Mouse (Mus musculus) left cerebral cortex, adult 9 months (tissue): ENCODE results near the gene Hist1h3i.
"Not testable (repeated sequence)": the region's sequence is repeated elsewhere in the genome, so short reads cannot be mapped to it uniquely, and the experiment has no call there.

ENCODE experiments used
- DNase-seq, 2 experiments: peaks; one replicate each; pipeline ENCODE4 v3.0.0; 2022; ENCODE audit warnings: low spot score in 2 of 2

The Hist1h3i gene

DNA sequence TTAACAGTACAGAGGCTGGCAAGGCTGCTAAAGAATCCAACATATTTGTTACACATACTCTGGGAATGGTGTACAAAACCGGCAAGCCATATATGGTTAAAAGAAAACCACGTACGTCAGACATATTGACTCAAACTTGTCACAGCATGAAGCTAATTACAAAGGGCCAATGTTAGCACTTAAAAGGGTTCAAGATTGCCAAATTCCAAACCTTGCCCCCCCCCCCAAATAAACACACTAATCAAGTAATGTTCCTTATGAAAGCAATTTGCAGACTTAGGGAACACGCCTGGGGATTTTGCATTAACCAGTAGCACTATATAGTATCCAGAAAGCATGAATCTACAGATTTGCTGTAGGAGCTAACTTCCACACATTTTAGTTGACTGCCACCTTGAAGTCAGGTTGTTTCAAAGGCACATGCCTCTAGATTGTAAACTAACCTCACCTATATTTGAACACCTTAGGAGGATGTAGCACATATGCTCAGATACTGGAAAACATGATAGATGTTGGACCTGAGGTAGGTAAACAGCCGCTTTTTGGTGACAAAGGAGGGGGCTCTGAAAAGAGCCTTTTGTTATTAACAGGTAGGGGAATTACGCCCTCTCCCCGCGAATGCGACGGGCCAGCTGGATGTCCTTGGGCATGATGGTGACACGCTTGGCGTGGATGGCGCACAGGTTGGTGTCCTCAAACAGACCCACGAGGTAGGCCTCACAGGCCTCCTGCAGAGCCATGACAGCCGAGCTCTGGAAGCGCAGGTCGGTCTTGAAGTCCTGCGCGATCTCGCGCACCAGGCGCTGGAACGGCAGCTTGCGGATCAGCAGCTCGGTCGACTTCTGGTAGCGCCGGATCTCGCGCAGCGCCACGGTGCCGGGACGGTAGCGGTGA, 562 bp downstream of the Hist1h3i start:
- peak in 1 of 2 experiments; percentile 24 for DNase-seq

DNA sequence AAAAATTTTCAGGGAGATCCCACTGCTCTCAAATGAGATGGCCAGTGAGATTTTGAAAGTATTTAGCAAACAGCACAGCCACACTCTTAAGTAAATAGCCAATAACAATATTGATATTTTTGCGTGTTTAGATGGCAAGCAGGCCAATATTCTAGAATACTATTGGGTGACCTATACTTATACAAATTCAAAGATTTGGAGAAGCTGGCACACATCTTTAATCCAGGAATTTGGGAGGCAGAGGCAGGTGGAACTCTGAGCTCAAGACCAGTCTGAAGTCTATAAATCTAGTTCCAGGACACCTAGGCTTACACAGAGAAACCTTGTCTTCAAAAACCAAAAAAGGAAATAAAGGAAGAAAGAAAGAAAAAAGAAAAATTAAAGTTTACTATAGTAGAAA, 1.5 kb downstream of the Hist1h3i start:
- no peak for DNase-seq

DNA sequence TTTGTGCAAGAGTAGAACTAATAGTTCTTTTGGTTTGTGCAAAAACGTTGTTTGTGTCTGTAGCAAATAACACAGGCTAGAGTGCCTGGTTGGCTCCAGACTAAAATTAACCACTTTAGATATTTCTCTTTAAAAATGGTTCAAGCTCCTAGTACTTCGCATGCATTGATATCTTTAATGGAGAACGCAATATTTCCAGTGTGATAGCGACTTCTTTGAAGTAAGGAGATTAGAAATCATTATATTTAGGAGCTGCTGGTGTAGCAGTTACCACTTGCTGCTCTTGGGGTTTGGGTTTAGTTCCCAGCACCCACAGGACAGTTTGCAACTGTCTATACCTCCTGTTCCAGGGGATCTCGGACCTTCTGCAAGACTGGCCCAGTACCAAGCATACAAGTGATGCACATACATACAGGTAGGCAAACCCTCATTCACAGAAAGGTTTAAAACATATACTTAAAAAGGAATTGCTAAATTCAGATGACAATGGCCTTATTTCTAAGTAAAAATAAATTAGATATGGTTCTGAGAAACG, 2.1 kb downstream of the Hist1h3i start:
- DNase-seq = no peak

DNA sequence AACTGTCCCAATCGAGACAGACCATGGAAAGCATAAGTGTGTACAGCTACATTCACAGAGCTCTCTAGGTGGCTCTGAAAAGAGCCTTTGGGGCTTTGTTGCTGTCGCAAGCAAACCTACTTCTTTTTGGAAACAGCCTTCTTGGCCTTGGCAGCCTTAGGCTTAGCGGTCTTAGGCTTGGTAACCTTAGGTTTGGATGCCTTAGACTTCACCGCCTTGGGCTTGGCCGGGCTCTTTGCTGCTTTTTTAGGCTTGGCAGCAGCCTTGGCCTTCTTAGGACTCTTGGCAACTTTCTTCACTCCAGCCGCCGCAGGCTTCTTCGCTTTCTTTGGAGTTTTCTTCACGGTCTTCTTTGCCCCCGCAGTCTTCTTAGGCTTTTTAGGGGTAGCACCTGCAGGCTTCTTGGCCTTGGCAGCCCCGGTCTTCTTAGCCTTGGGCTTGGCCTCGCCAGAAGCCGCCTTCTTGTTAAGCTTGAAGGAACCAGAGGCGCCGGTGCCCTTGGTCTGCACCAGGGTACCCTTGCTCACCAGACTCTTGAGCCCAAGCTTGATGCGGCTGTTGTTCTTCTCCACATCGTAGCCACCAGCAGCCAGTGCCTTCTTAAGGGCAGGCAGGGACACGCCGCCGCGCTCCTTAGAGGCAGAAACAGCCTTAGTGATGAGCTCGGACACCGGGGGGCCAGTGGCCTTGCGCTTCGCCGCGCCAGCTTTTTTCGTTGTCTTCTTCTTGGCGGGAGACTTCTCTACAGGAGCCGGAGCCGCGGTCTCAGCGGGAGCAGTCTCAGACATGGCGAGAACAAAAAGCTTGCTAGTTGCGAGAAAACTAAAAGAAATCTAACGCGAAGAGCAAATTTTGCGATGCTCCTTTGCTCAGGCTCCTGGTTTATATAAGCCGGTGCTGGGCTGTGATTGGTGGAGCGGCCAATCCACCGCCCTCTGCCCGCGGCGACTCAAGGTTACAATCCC, 3.1 kb downstream of the Hist1h3i start, which contains the start of gene Hist1h1b:
Gene Hist1h1b, minus strand, starts transcription at position 859 of the 965 bp plus-strand sequence.
- DNase-seq = peak in 1 of 2 experiments; percentile 65

DNA sequence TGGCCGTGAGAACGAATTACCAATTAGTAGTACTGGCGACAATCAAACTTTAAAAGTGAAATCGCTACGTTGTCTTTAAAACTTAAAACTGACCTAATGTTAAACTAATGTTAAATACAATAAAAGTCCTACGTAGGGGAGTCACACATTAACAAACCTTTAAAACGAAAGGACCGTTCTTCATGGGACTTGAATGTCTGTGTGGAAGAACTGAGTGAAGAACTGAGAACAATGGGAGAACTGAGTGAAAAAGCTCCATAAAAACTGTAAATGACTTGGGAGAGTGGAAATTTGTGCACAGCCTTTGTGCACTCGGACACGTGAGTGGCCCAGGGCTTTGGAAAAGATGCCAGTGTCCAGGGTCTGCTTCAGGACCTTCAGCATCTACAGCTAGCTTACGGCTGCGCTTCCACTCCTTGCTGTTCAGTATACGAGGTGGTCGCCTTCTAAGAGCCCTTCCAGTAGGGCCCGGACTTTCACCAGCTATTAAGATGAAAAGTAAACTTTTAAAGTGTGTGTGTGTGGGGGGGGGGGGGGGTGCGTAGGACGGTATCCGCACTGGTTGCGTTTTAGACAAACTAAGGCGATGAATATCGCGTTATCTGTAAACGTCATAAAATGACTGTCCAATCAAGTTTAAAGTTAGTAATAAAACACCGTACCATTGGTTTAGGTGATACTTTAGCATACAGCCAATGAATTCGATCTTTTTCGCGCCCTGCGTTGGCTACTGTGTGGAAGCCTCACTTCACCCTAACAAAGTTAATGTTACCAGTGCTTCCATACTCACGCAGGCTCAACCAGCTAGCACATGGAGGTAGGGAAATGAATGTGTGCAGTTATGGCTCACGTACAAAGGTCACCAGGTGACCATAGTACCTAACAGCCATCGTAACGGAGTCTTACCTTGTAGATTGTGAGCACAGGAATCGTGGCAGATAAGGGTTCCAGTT, 4.1 kb downstream of the Hist1h3i start:
- peak; percentile 76 to 78 for DNase-seq

DNA sequence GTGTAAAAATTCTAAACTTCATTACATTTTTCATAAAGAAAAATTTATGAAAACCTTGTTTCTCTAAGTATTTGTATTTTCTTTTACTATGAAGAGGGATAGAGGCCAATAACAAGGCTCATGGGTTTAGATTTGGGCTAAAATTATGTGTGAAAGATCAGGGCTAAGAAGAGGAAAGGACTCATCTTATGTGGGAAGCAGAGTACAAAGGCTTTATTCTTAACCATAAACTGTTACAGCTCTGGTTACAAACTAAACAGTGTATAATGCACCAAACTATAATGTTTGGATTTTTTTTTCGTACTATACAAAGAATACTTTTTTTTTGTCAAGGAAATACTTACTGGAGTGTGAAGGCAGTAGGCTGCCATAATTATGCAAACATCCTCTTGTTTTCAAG, 27.5 kb downstream of the Hist1h3i start:
- no peak for DNase-seq

DNA sequence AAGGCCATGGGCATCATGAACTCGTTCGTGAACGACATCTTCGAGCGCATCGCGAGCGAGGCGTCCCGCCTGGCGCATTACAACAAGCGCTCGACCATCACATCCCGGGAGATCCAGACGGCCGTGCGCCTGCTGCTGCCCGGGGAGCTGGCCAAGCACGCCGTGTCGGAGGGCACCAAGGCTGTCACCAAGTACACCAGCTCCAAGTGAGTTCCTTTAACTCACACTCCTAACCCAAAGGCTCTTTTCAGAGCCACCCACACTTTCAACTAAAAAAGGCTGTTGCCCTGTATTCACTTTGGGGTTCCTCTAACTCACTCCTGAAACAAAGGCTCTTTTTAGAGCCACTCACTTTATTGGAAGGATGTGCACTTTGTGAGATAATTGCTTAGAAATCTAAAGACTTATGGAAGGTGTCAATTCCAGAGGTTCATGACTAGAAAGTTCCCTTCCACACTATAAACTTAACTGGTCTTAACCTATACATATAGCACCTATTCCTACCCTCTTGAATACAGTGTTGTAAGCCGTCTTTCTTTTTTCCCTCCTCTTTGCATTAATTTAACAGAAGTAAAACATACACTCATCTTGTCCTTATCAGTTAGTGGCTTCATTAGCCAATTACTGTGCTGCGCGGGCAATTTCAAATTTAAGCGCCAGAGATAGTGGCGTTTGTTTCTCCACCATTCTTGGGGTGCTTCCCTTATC, 28.7 kb downstream of the Hist1h3i start:
- not testable (repeated sequence) for DNase-seq

DNA sequence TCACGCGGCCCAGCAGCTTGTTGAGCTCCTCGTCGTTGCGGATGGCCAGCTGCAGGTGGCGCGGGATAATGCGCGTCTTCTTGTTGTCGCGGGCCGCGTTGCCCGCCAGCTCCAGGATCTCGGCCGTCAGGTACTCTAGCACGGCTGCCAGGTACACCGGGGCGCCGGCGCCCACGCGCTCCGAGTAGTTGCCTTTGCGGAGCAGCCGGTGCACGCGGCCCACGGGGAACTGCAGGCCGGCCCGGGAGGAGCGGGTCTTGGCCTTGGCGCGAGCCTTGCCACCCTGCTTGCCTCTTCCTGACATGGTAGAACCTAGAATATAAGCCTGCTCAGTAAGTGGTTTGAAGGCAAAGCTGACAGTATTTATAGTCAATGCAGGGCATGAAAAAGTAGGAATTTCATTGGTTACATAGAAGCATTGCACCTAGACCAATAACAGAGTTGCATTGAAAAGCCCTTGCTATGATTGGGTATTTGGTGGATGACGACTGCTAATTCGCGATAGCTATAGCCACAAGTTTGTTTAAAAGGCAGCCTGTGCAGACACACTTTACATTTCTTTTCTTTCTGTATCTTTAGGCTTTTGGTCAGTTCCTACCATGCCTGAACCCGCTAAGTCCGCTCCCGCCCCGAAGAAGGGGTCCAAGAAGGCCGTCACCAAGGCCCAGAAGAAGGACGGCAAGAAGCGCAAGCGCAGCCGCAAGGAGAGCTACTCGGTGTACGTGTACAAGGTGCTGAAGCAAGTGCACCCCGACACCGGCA, 29.5 kb downstream of the Hist1h3i start, which contains the start of the genes Hist1h2ak and Hist1h2bn:
Gene Hist1h2ak, minus strand, starts transcription at position 304 of the 762 bp plus-strand sequence.
Gene Hist1h2bn, plus strand, starts transcription at position 600 of the 762 bp plus-strand sequence.
- DNase-seq = peak; percentile 82 to 88

DNA sequence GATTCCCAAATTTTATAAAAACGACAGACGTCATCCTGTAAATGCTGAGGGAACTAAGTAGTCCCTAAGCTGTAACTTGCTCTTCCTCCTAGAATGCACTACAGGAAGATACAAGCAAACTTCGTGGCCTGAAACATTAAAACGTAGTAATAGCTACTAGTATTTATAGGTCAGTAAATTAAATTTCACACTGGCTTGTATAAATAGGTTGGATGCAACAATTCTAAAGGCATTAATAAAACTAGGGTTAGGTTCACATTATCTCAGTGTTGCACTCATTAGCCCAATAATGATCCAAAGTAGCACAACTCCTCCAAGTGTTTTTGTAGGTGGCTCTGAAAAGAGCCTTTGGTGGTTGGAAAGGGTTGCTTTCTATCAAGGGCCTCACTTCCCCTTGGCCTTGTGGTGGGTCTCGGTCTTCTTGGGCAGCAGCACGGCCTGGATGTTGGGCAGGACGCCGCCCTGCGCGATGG, 30.1 kb downstream of the Hist1h3i start:
- no peak for DNase-seq

DNA sequence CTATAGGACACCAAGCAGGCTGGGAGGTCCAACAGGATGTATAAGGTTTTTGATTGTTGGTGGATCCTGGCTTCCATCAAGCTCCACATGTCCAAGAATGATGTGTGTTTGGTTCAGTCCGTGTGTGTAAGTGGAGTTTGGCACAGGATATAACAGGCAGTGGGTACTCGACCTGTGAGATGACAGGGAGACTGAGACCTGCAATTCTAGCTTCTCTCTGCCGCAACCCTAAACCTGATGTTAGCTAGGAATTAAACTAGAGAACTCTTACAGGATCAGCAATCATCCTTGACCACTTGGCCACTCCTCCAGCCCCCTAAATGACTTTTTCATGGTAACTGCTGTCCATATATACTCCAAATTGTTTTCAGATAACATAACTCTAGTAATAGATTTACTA, 30.8 kb downstream of the Hist1h3i start:
- no peak for DNase-seq

DNA sequence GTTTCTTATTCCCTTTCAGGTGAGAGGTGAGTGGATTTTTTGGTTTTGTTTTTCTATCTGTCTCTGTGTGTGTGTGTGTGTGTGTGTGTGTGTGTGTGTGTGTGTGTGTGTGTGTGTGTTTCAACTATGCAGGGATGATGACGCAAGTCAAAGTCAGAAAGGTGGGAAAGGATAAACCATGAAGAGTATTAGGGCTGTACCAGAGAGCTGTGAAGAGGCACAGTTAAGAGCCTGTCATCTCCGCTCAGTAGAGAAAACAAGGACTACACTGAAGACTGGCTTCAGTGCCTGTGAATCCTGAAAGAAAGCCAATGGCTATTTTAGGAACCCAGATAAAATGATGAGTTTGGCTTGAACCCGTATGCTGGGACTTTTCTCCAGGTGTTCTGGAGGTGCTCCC, 31.3 kb downstream of the Hist1h3i start:
- no peak for DNase-seq

DNA sequence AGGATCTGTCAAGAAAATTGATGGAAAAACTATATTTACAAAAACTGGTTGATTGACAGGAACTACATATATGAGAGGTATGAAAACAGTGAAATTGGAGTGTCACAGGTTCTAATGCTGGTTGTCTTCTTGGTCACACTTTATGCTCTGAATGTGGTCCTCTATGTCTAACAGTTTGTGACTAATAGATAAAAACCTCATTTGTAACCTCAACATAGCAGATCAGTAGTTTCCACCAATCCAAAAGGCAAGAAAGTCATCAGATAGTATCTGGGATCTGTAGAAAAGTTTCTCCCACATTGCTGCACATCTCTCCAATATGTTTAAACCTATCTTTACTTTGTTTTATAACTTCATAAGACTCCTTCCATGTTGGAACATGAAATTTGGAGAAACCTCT, 31.8 kb downstream of the Hist1h3i start:
- DNase-seq = no peak

DNA sequence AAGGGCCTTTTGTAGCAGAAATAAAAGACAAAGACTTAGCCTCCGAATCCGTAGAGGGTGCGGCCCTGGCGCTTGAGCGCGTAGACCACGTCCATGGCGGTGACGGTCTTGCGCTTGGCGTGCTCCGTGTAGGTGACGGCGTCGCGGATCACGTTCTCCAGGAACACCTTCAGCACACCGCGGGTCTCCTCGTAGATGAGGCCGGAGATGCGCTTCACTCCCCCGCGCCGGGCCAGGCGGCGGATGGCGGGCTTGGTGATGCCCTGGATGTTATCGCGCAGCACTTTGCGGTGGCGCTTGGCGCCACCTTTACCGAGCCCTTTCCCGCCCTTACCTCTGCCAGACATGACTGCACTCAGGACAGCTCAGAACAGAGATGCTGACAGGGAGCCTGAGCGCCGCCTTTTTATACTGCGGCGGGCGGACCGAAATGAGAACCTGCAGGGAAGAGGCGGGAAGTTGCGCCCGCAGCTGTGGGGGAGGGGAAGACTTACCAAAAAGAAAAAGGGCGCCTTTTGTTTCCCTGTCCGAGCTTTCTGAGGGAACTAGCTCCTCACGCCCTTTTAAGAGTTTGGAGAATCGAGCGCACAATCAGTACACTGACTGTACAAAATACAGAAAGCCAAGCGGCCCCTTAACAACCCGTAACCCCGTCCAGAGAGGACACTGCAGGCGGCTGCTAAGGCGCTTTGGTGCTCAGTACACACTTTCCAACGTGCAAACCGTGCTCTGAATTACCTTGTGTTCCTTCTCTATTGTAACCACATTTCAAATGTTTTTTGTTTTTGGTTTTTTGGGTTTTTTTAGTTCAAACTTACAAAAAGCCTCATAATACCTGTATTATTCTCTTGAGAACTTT, 32.8 kb downstream of the Hist1h3i start, which contains the start of gene Hist1h4k:
Gene Hist1h4k, minus strand, starts transcription at position 347 of the 859 bp plus-strand sequence.
- peak; percentile 80 to 95 for DNase-seq

DNA sequence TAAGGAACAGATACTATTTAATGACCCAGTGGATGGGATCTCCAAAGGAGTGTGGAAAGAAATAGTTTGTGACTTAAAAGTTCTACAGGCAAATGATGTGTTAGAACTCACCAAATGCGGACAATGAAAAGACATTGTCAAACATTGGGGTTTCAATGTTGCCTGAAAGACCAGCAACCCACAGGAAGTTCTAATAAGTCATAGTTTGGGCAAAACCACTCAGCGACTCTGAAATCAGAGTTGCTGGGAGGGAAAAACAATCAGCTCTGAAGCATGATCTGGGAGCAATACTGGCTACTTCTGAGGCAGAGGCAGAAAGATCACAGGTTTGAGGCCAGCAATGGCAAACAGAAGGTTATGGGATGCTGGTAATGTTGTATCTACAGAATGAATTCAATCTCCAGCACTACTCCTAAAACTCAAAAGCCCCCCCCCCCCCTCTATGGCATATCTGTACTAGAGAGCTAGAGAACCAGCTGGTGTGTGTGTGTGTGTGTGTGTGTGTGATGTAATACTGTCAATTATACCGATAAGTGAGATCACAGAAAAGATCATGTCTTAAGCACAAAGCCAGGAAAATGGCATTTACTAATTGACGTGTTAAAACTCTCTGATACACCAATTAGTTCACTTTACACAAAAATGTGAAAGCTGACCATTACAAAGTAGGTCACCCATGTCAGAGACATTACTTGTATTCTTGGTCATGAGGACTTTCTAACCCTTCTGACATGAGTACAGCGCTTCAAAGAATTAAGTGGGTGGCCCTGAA, 33.6 kb downstream of the Hist1h3i start:
- DNase-seq = no peak

DNA sequence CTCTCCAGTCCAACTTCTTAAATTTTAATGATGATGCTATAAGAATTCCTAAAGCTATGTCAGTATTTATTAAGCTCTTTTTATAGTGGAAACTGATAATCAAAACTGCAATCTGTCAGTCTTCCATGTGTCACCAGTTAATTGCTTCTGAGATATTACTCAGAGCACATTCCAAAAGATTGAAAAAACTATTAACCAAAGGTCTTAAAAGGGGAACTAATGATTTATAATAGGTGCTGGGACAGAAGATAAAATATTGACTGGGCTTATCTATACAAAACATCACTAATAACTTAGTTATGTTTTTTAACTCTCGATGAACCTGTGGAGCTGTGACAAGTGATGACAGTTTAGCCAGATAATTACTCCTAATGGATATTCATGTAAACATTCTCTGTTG, 38.2 kb downstream of the Hist1h3i start:
- DNase-seq = no peak

DNA sequence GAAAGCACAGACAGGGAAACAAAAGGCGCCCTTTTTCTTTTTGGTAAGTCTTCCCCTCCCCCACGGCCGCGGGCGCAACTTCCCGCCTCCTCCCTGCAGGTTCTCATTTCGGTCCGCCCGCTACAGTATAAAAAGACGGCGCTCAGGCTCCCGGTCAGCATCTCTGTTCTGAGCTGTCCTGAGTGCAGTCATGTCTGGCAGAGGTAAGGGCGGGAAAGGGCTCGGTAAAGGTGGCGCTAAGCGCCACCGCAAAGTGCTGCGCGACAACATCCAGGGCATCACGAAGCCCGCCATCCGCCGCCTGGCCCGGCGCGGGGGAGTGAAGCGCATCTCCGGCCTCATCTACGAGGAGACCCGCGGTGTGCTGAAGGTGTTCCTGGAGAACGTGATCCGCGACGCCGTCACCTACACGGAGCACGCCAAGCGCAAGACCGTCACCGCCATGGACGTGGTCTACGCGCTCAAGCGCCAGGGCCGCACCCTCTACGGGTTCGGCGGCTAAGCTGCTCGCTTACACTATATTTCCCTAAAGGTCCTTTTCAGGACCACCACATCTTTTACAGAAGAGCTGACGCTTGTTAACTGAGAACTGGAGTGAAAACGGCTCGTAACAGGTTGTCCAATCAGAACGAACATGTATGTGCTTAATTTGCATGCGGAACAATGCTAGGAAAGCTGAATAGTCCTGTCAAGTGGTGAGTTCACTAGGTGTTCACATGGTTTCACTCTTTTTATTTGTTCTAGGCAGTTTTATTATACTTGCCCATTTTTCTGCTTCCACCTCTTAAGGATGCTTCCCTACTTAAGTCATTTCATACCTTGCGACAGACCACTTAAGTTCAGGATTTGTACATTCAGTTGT, 48.0 kb downstream of the Hist1h3i start, which contains the start of gene Hist1h4j:
Gene Hist1h4j, plus strand, starts transcription at position 159 of the 862 bp plus-strand sequence.
- peak in 1 of 2 experiments; percentile 83 for DNase-seq
